Mouse (Mus musculus): ENCODE results near the gene Eln. TPM values are rescaled to one million over a fixed set of nuclear protein-coding genes. Genes with fewer than 3 reads are reported as not detected.

Gene Eln
- total and polyA plus RNA-seq, 3 experiments, result not detected

DNA sequence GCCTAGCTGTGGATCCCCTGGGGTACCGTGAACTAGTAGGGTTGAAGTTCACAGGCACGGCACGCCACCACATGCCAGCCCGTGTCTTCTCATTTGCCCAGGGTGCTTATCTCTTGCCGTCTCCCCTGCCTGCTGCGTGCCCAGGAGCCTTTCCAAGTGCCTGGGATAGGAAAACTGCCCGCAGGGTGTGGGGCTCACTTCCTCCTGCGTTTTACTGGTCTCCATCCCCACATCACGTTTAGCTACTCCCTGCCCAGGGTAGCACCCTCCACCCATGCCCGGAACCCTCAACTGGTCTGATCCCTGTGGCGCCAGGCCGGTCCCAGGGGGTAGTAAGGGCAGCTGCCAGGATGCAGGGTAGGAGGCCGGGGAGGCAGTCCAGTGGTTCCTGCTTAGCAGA lies 8.9 kb upstream of the Eln start:
- DNase-seq (ENCODE audit: extremely low read depth), result no peak
- Histone ChIP-seq H3K4me1 (ENCODE audit: control insufficient read depth in 1 of 2, insufficient read depth in 2 of 2) (peaks cover 0 to 9% of the 10 kb centered on the region in 2 experiments; a peak in 3 of 4 replicates), H3K79me2 (replicated peaks; ENCODE audit: control insufficient read depth, extremely low read depth, insufficient read depth, poor library complexity, severe bottlenecking) (no peaks in the 10 kb centered on the region), H3K36me3 (replicated peaks in 1 of 2; ENCODE audit: control insufficient read depth in 1 of 2, insufficient read depth in 1 of 2, low read length in 1 of 2) (no peaks in the 10 kb centered on the region), H3K9me3 (replicated peaks; ENCODE audit: low read length) (peaks cover 2% of the 10 kb centered on the region), H3K4me3 (replicated peaks in 1 of 3; ENCODE audit: low read depth in 2 of 3, low read length in 2 of 3, poor library complexity in 1 of 3) (no peak overlapping the region), H3K27me3 (replicated peaks) (peaks cover 73% of the 10 kb centered on the region), H3K9ac (ENCODE audit: insufficient read depth, low read depth) (no peak overlapping the region), H3K4me2 (ENCODE audit: insufficient read depth, low read depth, poor library complexity, severe bottlenecking) (no peak overlapping the region), H3K27ac (ENCODE audit: insufficient read depth, low read depth) (no peak overlapping the region)
- TF ChIP-seq GABPA (IDR thresholded peaks at IDR 0.05; ENCODE audit: insufficient replicate concordance, low read depth, low read length) (no peak), USF1 (IDR thresholded peaks at IDR 0.05; ENCODE audit: low read depth, low read length) (no peak), ETS1 (conservative IDR thresholded peaks at IDR 0.05; ENCODE audit: low read depth, low read length) (no peak), ZC3H11A (IDR thresholded peaks at IDR 0.05; ENCODE audit: low read depth, low read length) (no peak), SIN3A (IDR thresholded peaks at IDR 0.05; ENCODE audit: low read length) (no peak), CHD2 (IDR thresholded peaks at IDR 0.05; ENCODE audit: low read length) (no peak), E2F4 (IDR thresholded peaks at IDR 0.05; ENCODE audit: insufficient replicate concordance, low read depth, low read length) (no peak), MAFK (IDR thresholded peaks at IDR 0.05; ENCODE audit: insufficient replicate concordance, low read length) (no peak), UBTF (IDR thresholded peaks at IDR 0.05; ENCODE audit: low read depth, low read length) (no peak), POLR2AphosphoS2 (IDR thresholded peaks at IDR 0.05; ENCODE audit: low read depth, low read length) (no peak), MAX (IDR thresholded peaks at IDR 0.05; ENCODE audit: low read length) (no peak), ZNF384 (IDR thresholded peaks at IDR 0.05; ENCODE audit: low read depth, low read length) (no peak), TBP (conservative IDR thresholded peaks at IDR 0.05; ENCODE audit: low read depth, low read length) (no peak), HCFC1 (IDR thresholded peaks at IDR 0.05; ENCODE audit: low read depth, low read length) (no peak), CTCF (conservative IDR thresholded peaks at IDR 0.05 in 1 of 2, IDR thresholded peaks at IDR 0.05 in 1 of 2; ENCODE audit: low read depth in 2 of 2, low read length in 2 of 2) (no peak), ZKSCAN1 (IDR thresholded peaks at IDR 0.05; ENCODE audit: borderline replicate concordance, low read depth, low read length) (no peak), MEF2A (IDR thresholded peaks at IDR 0.05; ENCODE audit: borderline replicate concordance, low read depth, low read length) (no peak)
- in situ Hi-C loops (cut with MboI; ENCODE audit: low pct_ligation_motif_present, low pct_unique_long_range_greater_than_20kb, low sequenced_read_pairs), result no loop called here
- dilution Hi-C loops (cut with MboI; ENCODE audit: extremely low pct_ligation_motif_present, extremely low pct_unique_long_range_greater_than_20kb, low sequenced_read_pairs), result no loop called here

DNA sequence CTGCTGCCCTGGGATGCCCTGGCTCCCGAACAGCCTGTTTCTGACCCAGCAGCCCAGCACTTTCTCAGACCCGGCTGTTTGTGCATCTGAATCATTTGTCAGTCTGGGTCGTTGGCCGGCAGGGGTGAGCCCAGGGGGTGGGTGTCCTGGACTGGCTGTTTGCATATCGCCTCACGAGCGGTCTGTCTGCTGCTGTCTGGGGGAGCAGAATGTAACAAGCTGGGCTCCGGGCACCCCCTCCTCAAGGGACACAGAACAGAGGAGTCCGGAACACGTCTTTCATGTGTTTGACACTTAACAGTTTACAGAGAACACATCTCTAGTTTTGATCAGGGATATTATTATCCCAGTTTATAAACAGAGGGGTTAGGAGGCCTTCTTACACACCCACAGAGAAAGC lies 7.0 kb upstream of the Eln start:
- no peak overlapping the region for H3K4me2 ChIP-seq (ENCODE audit: insufficient read depth, low read depth, poor library complexity, severe bottlenecking)
- no peak overlapping the region for H3K4me3 ChIP-seq (replicated peaks in 1 of 3; ENCODE audit: low read depth in 2 of 3, low read length in 2 of 3, poor library complexity in 1 of 3)
- DNase-seq (ENCODE audit: extremely low read depth), result no peak
- no peaks in the 10 kb centered on the region for H3K79me2 ChIP-seq (replicated peaks; ENCODE audit: control insufficient read depth, extremely low read depth, insufficient read depth, poor library complexity, severe bottlenecking)
- peaks cover 77% of the 10 kb centered on the region for H3K27me3 ChIP-seq (replicated peaks)
- H3K27ac ChIP-seq (ENCODE audit: insufficient read depth, low read depth), result no peak overlapping the region
- peaks cover 2% of the 10 kb centered on the region for H3K9me3 ChIP-seq (replicated peaks; ENCODE audit: low read length)
- no peaks in the 10 kb centered on the region for H3K36me3 ChIP-seq (replicated peaks in 1 of 2; ENCODE audit: control insufficient read depth in 1 of 2, insufficient read depth in 1 of 2, low read length in 1 of 2)
- H3K4me1 ChIP-seq (ENCODE audit: control insufficient read depth in 1 of 2, insufficient read depth in 2 of 2), result peaks cover 0 to 9% of the 10 kb centered on the region in 2 experiments; a peak in 3 of 4 replicates
- H3K9ac ChIP-seq (ENCODE audit: insufficient read depth, low read depth), result no peak overlapping the region
- in situ Hi-C loops (cut with MboI; ENCODE audit: low pct_ligation_motif_present, low pct_unique_long_range_greater_than_20kb, low sequenced_read_pairs) (no loop called here), dilution Hi-C loops (cut with MboI; ENCODE audit: extremely low pct_ligation_motif_present, extremely low pct_unique_long_range_greater_than_20kb, low sequenced_read_pairs) (no loop called here)
- no peak for TF ChIP-seq POLR2AphosphoS2 (IDR thresholded peaks at IDR 0.05; ENCODE audit: low read depth, low read length)
- TF ChIP-seq ZKSCAN1 (IDR thresholded peaks at IDR 0.05; ENCODE audit: borderline replicate concordance, low read depth, low read length), result no peak
- no peak for TF ChIP-seq BHLHE40 (IDR thresholded peaks at IDR 0.05; ENCODE audit: low read depth, low read length)

All from CH12.LX (cell line).